Mouse (Mus musculus) liver, postnatal 0 days (tissue): ENCODE data around the gene Igfbp2. TPM values are rescaled to one million over a fixed set of nuclear protein-coding genes. Genes with fewer than 3 reads are reported as not detected.

Experiments used
- ATAC-seq: fragments of 200-750 bp; cut with Nextera tagmentation; 2 replicates; pipeline ENCODE4 v1.8.0; 2017; ENCODE audit warnings: mild to moderate bottlenecking, moderate library complexity
- DNase-seq: peaks from one replicate; pipeline ENCODE4 v3.0.0-alpha.2; 2016
- H3K27ac ChIP-seq: fragments of 300-500 bp; sonication (generic); 2 replicates; pipeline ENCODE4 v1.5.1; 2014; ENCODE audit warnings: antibody characterized with exemption, moderate library complexity, mild to moderate bottlenecking, low read depth
- H3K27me3 ChIP-seq: fragments of 300-500 bp; sonication (generic); 2 replicates; pipeline ENCODE4 v1.6.1; 2014; ENCODE audit warnings: low read length, control low read depth, mixed read lengths; ENCODE audit not compliant: insufficient read depth
- H3K36me3 ChIP-seq: fragments of 300-500 bp; sonication (generic); replicated peaks from 2 replicates; pipeline ENCODE4 v1.6.1; 2014; ENCODE audit warnings: mild to moderate bottlenecking, control low read depth, low read length, moderate library complexity, mixed read lengths; ENCODE audit not compliant: insufficient read depth
- H3K4me1 ChIP-seq: fragments of 300-500 bp; sonication (generic); 2 replicates; pipeline ENCODE4 v1.6.1; 2014; ENCODE audit warnings: antibody characterized with exemption, mild to moderate bottlenecking, control low read depth; ENCODE audit not compliant: insufficient read depth
- H3K4me2 ChIP-seq: fragments of 300-500 bp; sonication (generic); 2 replicates; pipeline ENCODE4 v1.6.1; 2014; ENCODE audit warnings: low read depth, mild to moderate bottlenecking, low read length, moderate library complexity, mixed read lengths
- H3K4me3 ChIP-seq: fragments of 300-500 bp; sonication (generic); 2 replicates; pipeline ENCODE4 v1.5.1; 2014; ENCODE audit warnings: low read depth, low read length
- H3K9ac ChIP-seq: fragments of 300-500 bp; sonication (generic); replicated peaks from 2 replicates; pipeline ENCODE4 v1.6.1; 2014; ENCODE audit warnings: mild to moderate bottlenecking, moderate library complexity
- H3K9me3 ChIP-seq: fragments of 300-500 bp; sonication (generic); 2 replicates; pipeline ENCODE4 v1.6.1; 2016; ENCODE audit warnings: mild to moderate bottlenecking, control low read depth, low read length, mixed read lengths
- CTCF ChIP-seq: sonication (generic); IDR thresholded peaks from 2 replicates; pipeline ENCODE4 v1.5.1; 2016; ENCODE audit warnings: antibody characterized with exemption, low read depth
- EP300 ChIP-seq: IDR thresholded peaks from 2 replicates; pipeline ENCODE4 v1.6.1; 2016; ENCODE audit warnings: antibody characterized with exemption, low read depth, mild to moderate bottlenecking
- WGBS: fragments of 180-500 bp; shearing (Covaris S2); extraction: QIAGEN DNeasy Blood & Tissue Kit; methylation state at CpG from one replicate; pipeline ENCODE4 v1.1.7; 2014; ENCODE audit not compliant: insufficient replicate concordance; 5-methylcytosine and 5-hydroxymethylcytosine counted together
- polyA plus RNA-seq: library from polyadenylated mRNA; unstranded; fragments of >200 nt; fragmentation: Nextera tagmentation; extraction: Ambion mirVana; gene quantifications from 2 replicates; pipeline ENCODE4 v1.2.1, GENCODE M21; 2015

Gene Igfbp2
- polyA plus RNA-seq, 1 experiment from 2014 or later, result 3,364 TPM

GRCm38 (mm10) chr1:72813089-72813638 is 11.1 kb upstream of the Igfbp2 start:
- no peak overlapping the region for H3K9ac ChIP-seq
- H3K27me3 ChIP-seq, result no peaks in the 10 kb centered on the region
- TF ChIP-seq EP300, result no peak
- ATAC-seq, result no peak
- 66% methylated on average over 5 of the region's 5 CpGs for WGBS
- no peak overlapping the region for H3K4me2 ChIP-seq
- H3K36me3 ChIP-seq, result no peaks in the 10 kb centered on the region
- peaks cover 4% of the 10 kb centered on the region; the same call in 1 of the 2 replicates for H3K4me1 ChIP-seq
- no peak for DNase-seq
- H3K27ac ChIP-seq, result no peak overlapping the region
- H3K9me3 ChIP-seq, result no peaks in the 10 kb centered on the region
- no peak overlapping the region for H3K4me3 ChIP-seq

DNA sequence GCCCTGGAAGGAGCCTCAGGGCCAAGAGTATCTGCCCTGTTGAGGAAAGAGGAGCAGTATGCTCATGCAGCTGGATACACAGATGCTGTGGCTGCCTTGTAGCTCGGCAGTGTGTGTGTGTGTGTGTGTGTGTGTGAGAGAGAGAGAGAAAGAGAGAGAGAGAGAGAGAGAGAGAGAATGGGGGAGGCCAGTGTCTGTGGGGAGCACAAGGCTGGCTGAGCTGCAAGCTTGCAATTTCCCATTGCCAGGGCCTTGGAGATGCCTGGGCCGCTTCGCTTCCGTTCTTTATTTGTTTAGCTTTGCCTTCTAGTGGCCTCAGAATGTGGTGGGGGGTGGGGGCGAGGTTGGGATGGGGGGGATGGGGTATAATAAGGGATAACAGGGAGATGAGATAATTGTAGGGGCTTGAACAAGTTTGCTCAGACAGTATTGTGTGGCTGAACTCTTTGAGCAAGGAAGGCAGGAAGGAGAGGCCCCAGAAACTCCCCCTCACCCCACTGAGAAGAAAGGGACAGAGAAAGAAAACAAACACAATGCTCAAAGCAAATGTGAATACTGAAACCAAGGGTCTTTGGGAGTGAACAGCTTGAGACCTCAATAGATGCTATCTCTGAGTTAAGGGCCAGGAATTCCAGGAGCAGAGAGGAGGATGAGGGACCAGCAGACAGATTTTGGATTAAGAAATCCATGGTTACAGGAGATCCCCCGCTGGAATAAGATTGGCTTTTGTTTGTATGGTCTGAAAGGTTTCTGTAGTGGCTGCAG is 10.5 kb upstream of the Igfbp2 start:
- H3K4me1 ChIP-seq, result peaks cover 4% of the 10 kb centered on the region; the same call in 1 of the 2 replicates
- DNase-seq (no peak), ATAC-seq (no peak)
- H3K4me3 ChIP-seq, result no peak overlapping the region
- 30% methylated on average over 6 of the region's 6 CpGs for WGBS
- no peak overlapping the region for H3K9ac ChIP-seq
- no peaks in the 10 kb centered on the region for H3K9me3 ChIP-seq
- no peaks in the 10 kb centered on the region for H3K36me3 ChIP-seq
- H3K27ac ChIP-seq, result no peak overlapping the region
- no peak overlapping the region for H3K4me2 ChIP-seq
- TF ChIP-seq CTCF (no peak), EP300 (no peak)
- no peaks in the 10 kb centered on the region for H3K27me3 ChIP-seq

GRCm38 (mm10) chr1:72815184-72815583 is 9.1 kb upstream of the Igfbp2 start:
- H3K36me3 ChIP-seq, result no peaks in the 10 kb centered on the region
- TF ChIP-seq EP300 (no peak), CTCF (no peak)
- H3K9ac ChIP-seq, result no peak overlapping the region
- ATAC-seq (no peak), DNase-seq (no peak)
- no peaks in the 10 kb centered on the region for H3K9me3 ChIP-seq
- H3K4me3 ChIP-seq, result no peak overlapping the region
- no peak overlapping the region for H3K4me2 ChIP-seq
- 68% methylated on average over 5 of the region's 5 CpGs for WGBS
- no peak overlapping the region for H3K27ac ChIP-seq
- H3K27me3 ChIP-seq, result no peaks in the 10 kb centered on the region
- peaks cover 4% of the 10 kb centered on the region; the same call in 1 of the 2 replicates for H3K4me1 ChIP-seq

DNA sequence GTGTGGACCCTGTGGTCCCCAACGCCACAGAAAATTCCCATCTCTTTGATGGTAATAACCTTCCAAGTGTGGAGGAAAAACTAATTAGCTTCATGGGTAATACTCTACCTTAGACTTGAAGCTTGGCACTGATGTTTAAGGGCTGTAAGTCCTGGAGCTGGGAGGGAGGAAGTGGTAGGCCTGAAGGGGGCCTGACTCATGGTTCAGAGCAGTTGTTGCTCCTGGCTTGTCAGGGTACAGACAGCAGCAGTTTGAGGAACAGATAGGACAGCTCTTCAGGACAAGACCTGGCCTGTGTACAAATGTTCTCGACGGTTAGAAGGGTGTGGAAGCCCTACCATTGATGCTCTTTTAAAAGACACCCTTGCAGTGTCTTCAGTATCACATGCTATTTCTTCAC is 8.7 kb upstream of the Igfbp2 start:
- H3K4me3 ChIP-seq, result no peak overlapping the region
- ATAC-seq, result no peak
- H3K36me3 ChIP-seq, result no peaks in the 10 kb centered on the region
- H3K4me2 ChIP-seq, result no peak overlapping the region
- H3K9me3 ChIP-seq, result no peaks in the 10 kb centered on the region
- no peak for TF ChIP-seq CTCF
- TF ChIP-seq EP300, result no peak
- H3K4me1 ChIP-seq, result peaks cover 4% of the 10 kb centered on the region; the same call in 1 of the 2 replicates
- H3K27ac ChIP-seq, result no peak overlapping the region
- H3K27me3 ChIP-seq, result no peaks in the 10 kb centered on the region
- no peak overlapping the region for H3K9ac ChIP-seq
- 70% methylated on average over 3 of the region's 3 CpGs for WGBS
- DNase-seq, result no peak

GRCm38 (mm10) chr1:72819995-72820394 is 4.3 kb upstream of the Igfbp2 start:
- TF ChIP-seq EP300, result no peak
- no peak for TF ChIP-seq CTCF
- DNase-seq, result no peak
- Histone ChIP-seq H3K4me1 (peaks cover 3% of the 10 kb centered on the region; the same call in 1 of the 2 replicates), H3K9ac (no peak overlapping the region), H3K27ac (no peak overlapping the region), H3K4me3 (no peak overlapping the region), H3K4me2 (no peak overlapping the region), H3K9me3 (no peaks in the 10 kb centered on the region), H3K27me3 (peaks cover 4% of the 10 kb centered on the region), H3K36me3 (no peaks in the 10 kb centered on the region)
- 80% methylated on average over 6 of the region's 6 CpGs for WGBS
- ATAC-seq, result no peak

- Histone ChIP-seq H3K27ac (no peak overlapping the region), H3K27me3 (peaks cover 20% of the 10 kb centered on the region), H3K4me3 (no peak overlapping the region), H3K9me3 (no peaks in the 10 kb centered on the region), H3K9ac (no peak overlapping the region), H3K36me3 (no peaks in the 10 kb centered on the region), H3K4me1 (peaks cover 2% of the 10 kb centered on the region; the same call in 1 of the 2 replicates), H3K4me2 (no peak overlapping the region)
- DNase-seq (no peak), ATAC-seq (no peak)
- TF ChIP-seq CTCF, result no peak
- no peak for TF ChIP-seq EP300
- WGBS, result 70% methylated on average over 10 of the region's 10 CpGs
Observed at GRCm38 (mm10) chr1:72822893-72823292, 1.4 kb upstream of the Igfbp2 start.
